Mouse (Mus musculus) forebrain, embryonic 11.5 days (tissue): ENCODE results near the gene Ecm1. TPM values are rescaled to one million over a fixed set of nuclear protein-coding genes. Genes with fewer than 3 reads are reported as not detected.

Experiments
- ATAC-seq: fragments of 200-750 bp; cut with Nextera tagmentation; replicated peaks from 2 replicates; pipeline ENCODE4 v1.8.0; 2017; ENCODE audit warnings: moderate TSS enrichment; ENCODE audit not compliant: low FRiP score
- DNase-seq: peaks from one replicate; pipeline ENCODE4 v3.0.0-alpha.2; 2017; ENCODE audit warnings: low spot score
- H3K27ac ChIP-seq: fragments of 300-500 bp; sonication (generic); 2 replicates; pipeline ENCODE4 v1.5.1; 2014; ENCODE audit warnings: low read depth, low read length
- H3K27me3 ChIP-seq: fragments of 300-500 bp; sonication (generic); 2 replicates; pipeline ENCODE4 v1.6.1; 2014; ENCODE audit warnings: mild to moderate bottlenecking, low read length, mixed read lengths; ENCODE audit not compliant: control insufficient read depth, insufficient read depth
- H3K36me3 ChIP-seq: fragments of 300-500 bp; sonication (generic); 2 replicates; pipeline ENCODE4 v1.6.1; 2014; ENCODE audit warnings: mild to moderate bottlenecking, low read length, moderate library complexity, mixed read lengths; ENCODE audit not compliant: control insufficient read depth, insufficient read depth
- H3K4me1 ChIP-seq: fragments of 300-500 bp; sonication (generic); replicated peaks from 2 replicates; pipeline ENCODE4 v1.6.1; 2014; ENCODE audit warnings: low read length, mixed read lengths; ENCODE audit not compliant: control insufficient read depth, insufficient read depth
- H3K4me2 ChIP-seq: fragments of 300-500 bp; sonication (generic); 2 replicates; pipeline ENCODE4 v1.6.1; 2014; ENCODE audit warnings: low read depth, mild to moderate bottlenecking, low read length, moderate library complexity, mixed read lengths; ENCODE audit not compliant: severe bottlenecking
- H3K4me3 ChIP-seq: fragments of 300-500 bp; sonication (generic); 2 replicates; pipeline ENCODE4 v1.5.1; 2014; ENCODE audit warnings: low read depth, low read length
- H3K9ac ChIP-seq: fragments of 300-500 bp; sonication (generic); 2 replicates; pipeline ENCODE4 v1.6.1; 2014; ENCODE audit warnings: low read length
- H3K9me3 ChIP-seq: fragments of 300-500 bp; sonication (generic); 2 replicates; pipeline ENCODE4 v1.6.1; 2016; ENCODE audit warnings: low read length, mixed read lengths; ENCODE audit not compliant: control insufficient read depth
- WGBS: fragments of 180-500 bp; shearing (Covaris S2); extraction: QIAGEN DNeasy Blood & Tissue Kit; methylation state at CpG from one replicate; pipeline ENCODE4 v1.1.7; 2014; 5-methylcytosine and 5-hydroxymethylcytosine counted together
- polyA plus RNA-seq: library from polyadenylated mRNA; unstranded; fragments of >200 nt; fragmentation: Nextera tagmentation; extraction: Ambion mirVana; gene quantifications from 2 replicates; pipeline ENCODE4 v1.2.1, GENCODE M21; 2014

Gene Ecm1
- polyA plus RNA-seq, 1 experiment from 2014 or later: 17.2 TPM

DNA sequence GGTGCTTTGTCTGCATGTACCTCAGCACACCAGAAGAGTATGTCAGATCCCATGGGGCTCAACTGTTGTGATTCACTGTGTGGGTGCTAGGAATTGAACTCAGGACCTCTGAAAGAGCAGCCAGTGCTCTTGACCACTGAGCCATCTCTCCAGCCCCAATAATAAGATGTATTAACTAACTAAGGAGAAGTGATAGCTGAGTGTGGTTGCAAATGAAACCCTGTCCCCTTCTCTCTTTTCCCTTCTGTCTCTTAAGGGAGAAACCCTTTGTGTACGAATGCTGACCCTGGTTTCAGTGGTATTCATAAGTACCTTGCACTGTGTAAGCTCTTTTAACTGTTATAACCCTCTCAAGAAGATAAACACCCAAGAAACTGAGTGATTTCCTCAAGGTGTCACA lies 23.3 kb downstream of the Ecm1 start:
- Histone ChIP-seq H3K4me2 (no peak overlapping the region), H3K4me1 (no peaks in the 10 kb centered on the region), H3K27ac (no peak overlapping the region), H3K27me3 (no peaks in the 10 kb centered on the region), H3K9me3 (no peaks in the 10 kb centered on the region), H3K9ac (no peak overlapping the region), H3K36me3 (no peaks in the 10 kb centered on the region), H3K4me3 (no peak overlapping the region)
- 86% methylated on average over 1 of the region's 1 CpGs for WGBS
- ATAC-seq (no peak), DNase-seq (no peak)

DNA sequence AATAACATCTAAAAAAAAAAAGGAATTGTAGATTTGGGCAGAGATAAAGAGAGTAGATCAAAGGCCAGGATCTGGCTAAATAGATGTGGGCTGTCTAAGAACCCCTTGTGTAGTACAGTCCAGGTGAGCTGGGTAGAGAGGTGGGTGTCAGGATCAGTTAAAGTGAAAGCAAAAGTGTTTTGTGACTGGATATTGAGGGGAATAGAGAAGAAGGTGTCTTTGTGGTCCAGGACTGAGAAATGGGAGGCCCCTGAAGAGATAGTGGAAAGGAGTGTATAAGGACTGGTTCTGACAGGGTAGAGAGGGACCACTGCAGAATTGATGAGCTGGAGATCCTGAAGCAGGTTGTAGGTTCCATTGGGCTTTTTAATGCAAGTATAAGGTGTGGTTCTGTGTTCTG lies 29.4 kb downstream of the Ecm1 start:
- Histone ChIP-seq H3K36me3 (no peaks in the 10 kb centered on the region), H3K4me2 (no peak overlapping the region), H3K9me3 (no peaks in the 10 kb centered on the region), H3K4me3 (no peak overlapping the region), H3K27me3 (no peaks in the 10 kb centered on the region), H3K9ac (no peak overlapping the region), H3K27ac (no peak overlapping the region), H3K4me1 (no peaks in the 10 kb centered on the region)
- ATAC-seq (no peak), DNase-seq (no peak)

DNA sequence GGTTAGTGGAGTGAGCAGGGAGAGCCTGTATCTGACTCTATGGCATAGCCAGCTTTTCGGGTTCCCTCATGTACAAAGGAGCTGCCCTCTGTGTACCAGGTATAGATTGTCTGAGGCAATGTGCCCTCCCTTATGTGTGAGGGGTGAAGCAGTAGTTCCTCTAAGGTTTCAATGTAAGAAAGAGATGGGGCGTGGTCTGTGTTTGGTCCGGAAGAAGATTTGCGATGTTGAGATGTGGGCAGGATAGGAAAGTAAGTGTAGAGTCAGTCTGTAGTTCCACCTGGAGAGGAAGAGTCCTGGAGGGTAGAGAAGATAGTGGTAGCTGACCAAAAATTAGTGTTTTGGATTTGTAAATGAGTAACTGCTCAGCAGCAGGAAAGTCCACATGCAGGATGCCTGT lies 30.3 kb downstream of the Ecm1 start:
- WGBS: 94% methylated on average over 4 of the region's 4 CpGs
- DNase-seq: no peak
- H3K27ac ChIP-seq: no peak overlapping the region
- no peaks in the 10 kb centered on the region for H3K9me3 ChIP-seq
- H3K4me1 ChIP-seq: no peaks in the 10 kb centered on the region
- H3K4me3 ChIP-seq: no peak overlapping the region
- H3K27me3 ChIP-seq: no peaks in the 10 kb centered on the region
- ATAC-seq: no peak
- no peaks in the 10 kb centered on the region for H3K36me3 ChIP-seq
- H3K4me2 ChIP-seq: no peak overlapping the region
- H3K9ac ChIP-seq: no peak overlapping the region

DNA sequence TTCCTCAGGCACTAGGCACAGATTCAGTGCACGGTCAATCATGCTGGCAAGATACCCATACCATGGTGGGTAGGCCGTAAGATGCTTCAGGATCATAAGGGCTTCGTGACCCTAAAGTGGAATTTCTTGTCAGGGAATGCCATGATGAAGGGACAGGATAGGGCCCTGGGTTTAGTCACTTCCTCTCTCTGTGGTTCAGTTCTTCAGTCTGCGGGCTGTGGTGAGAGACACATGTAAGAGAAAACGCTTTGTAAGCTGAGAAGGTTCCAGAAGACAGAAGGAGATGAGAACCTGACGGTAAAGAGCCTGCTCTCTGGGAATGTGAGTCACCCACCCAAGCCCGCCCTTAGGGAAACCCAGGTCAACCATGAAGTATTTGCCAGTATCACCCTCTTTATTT lies 31.9 kb downstream of the Ecm1 start:
- H3K4me3 ChIP-seq: no peak overlapping the region
- H3K9me3 ChIP-seq: no peaks in the 10 kb centered on the region
- no peaks in the 10 kb centered on the region for H3K36me3 ChIP-seq
- H3K9ac ChIP-seq: no peak overlapping the region
- H3K27ac ChIP-seq: no peak overlapping the region
- WGBS: 89% methylated on average over 7 of the region's 7 CpGs
- no peak overlapping the region for H3K4me2 ChIP-seq
- DNase-seq (no peak), ATAC-seq (no peak)
- no peaks in the 10 kb centered on the region for H3K4me1 ChIP-seq
- H3K27me3 ChIP-seq: no peaks in the 10 kb centered on the region

DNA sequence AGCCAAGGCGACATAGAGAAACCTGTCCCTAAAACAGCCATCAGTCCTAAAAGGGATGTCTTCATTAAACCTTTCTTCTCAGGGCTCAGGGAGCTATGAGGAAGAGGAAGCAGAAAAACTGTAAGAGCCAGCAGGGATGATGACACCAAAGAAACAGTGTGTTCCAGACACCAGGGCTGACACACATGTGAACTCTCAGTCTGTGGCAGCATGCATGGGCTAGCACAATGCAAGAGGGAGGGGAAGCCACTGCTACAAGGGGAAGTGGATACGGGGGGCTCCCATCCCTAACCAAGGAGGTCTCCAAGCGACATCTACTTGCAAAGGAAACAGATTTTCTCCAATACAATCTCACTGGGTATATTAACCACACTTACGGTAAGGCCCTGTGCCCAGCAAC lies 33.1 kb downstream of the Ecm1 start:
- H3K4me3 ChIP-seq: no peak overlapping the region
- peaks cover 2% of the 10 kb centered on the region; the same call in 1 of the 2 replicates for H3K4me1 ChIP-seq
- H3K4me2 ChIP-seq: no peak overlapping the region
- H3K27me3 ChIP-seq: no peaks in the 10 kb centered on the region
- no peaks in the 10 kb centered on the region for H3K9me3 ChIP-seq
- WGBS: 88% methylated on average over 4 of the region's 4 CpGs
- DNase-seq (no peak), ATAC-seq (no peak)
- H3K27ac ChIP-seq: no peak overlapping the region
- H3K36me3 ChIP-seq: no peaks in the 10 kb centered on the region
- no peak overlapping the region for H3K9ac ChIP-seq

DNA sequence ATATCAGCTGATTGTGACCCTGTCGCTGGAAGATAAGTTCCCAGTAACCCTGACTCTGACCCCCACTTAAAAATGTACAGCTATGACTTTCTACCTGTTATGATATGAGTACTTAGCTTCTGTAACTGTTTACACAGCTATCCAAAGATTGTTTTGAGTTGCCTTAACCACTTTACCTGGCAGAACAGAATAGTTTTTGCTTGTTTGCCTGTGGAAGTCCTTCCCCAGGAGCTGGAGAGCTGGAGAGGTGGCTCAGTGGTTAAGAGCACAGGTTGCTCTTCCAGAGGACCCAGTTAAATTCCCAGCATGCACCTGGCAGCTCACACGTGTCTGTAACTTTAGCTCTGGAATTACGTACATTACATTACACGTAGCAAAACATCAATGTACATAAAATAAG lies 34.8 kb downstream of the Ecm1 start:
- ATAC-seq: no peak
- H3K9ac ChIP-seq: no peak overlapping the region
- H3K27ac ChIP-seq: no peak overlapping the region
- H3K4me3 ChIP-seq: no peak overlapping the region
- WGBS: 87% methylated on average over 4 of the region's 4 CpGs
- H3K27me3 ChIP-seq: no peaks in the 10 kb centered on the region
- no peaks in the 10 kb centered on the region for H3K9me3 ChIP-seq
- no peak overlapping the region for H3K4me2 ChIP-seq
- no peak for DNase-seq
- no peaks in the 10 kb centered on the region for H3K36me3 ChIP-seq
- peaks cover 2% of the 10 kb centered on the region for H3K4me1 ChIP-seq

DNA sequence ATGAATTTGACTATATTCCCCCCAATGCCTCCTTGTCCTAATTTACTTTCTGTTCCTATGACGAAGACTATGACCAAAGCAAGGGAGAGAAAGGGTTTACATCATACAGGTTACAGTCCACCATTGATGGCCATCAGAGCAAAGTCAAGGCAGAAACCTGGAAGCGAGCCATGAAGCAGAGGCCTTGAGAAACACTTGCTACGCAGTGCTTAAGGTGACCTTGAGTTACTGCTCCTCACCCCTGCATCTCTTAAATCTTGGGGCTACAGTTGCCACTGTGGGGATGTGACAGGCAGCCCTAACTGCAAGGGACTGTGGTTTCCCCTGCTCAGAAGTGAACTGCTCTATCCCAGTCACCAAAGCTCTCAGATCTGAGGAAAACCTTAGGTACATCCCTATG lies 36.1 kb downstream of the Ecm1 start:
- WGBS: 98% methylated on average over 3 of the region's 3 CpGs
- ATAC-seq: no peak
- no peak overlapping the region for H3K4me2 ChIP-seq
- no peak for DNase-seq
- H3K4me1 ChIP-seq: peaks cover 2% of the 10 kb centered on the region
- no peaks in the 10 kb centered on the region for H3K9me3 ChIP-seq
- H3K27me3 ChIP-seq: no peaks in the 10 kb centered on the region
- H3K9ac ChIP-seq: no peak overlapping the region
- no peak overlapping the region for H3K4me3 ChIP-seq
- H3K36me3 ChIP-seq: no peaks in the 10 kb centered on the region
- H3K27ac ChIP-seq: no peak overlapping the region

DNA sequence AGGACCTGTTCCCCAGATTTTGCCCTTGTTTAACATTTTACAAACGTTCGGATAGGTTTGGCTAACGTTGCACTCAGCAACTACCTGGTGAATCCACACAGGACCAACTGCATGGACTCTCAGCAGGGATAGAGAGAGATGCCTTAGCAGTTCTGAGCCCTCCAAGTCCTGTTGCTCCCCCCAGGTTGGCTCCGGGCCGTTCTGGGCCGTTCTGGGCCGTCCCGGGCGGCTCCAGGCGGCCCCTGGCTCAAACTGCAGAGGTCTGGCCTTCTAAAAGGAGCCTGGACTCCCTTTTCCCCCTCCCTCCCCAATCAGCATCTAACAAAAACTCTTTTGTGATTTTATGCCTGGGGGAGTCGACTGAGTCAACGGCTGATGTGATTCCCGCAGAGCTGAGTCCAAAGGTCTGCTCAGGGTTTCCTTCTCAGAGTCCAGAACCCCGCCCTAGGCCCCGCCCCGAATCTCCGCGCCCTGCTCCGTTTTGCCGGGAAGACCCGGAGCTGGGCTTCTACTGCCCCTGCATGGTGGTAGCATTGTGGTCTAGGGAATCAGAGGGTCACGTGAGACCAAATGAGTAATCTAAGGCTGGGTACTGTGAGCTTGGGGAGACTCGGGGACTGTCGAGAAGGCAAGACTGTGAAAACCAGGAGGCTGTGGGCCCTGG lies 37.4 kb downstream of the Ecm1 start:
- Histone ChIP-seq H3K4me2 (peak overlapping the region; percentile 52), H3K9me3 (no peaks in the 10 kb centered on the region), H3K36me3 (no peaks in the 10 kb centered on the region), H3K4me1 (peaks cover 2% of the 10 kb centered on the region), H3K27ac (peak overlapping the region; percentile 47; the same call in 1 of the 2 replicates), H3K4me3 (peak overlapping the region; percentile 15), H3K27me3 (no peaks in the 10 kb centered on the region), H3K9ac (peak overlapping the region; percentile 59)
- DNase-seq (peak; percentile 90), ATAC-seq (peak; percentile 92)
- WGBS: 3% methylated on average over 24 of the region's 24 CpGs

GRCm38 (mm10) chr3:95701085-95701484 lies 38.3 kb downstream of the Ecm1 start:
- Histone ChIP-seq H3K36me3 (no peaks in the 10 kb centered on the region), H3K9me3 (no peaks in the 10 kb centered on the region), H3K9ac (no peak overlapping the region; the same call in 1 of the 2 replicates), H3K4me1 (peaks cover 2% of the 10 kb centered on the region), H3K27me3 (no peaks in the 10 kb centered on the region), H3K4me3 (no peak overlapping the region), H3K27ac (no peak overlapping the region), H3K4me2 (no peak overlapping the region)
- 74% methylated on average over 2 of the region's 2 CpGs for whole genome bisulfite sequencing
- DNase-seq: no peak
- ATAC-seq: no peak
